Mouse (Mus musculus) bone marrow, adult 2 months (tissue): ENCODE measurements around the gene Zbtb12. TPM values are rescaled to one million over a fixed set of nuclear protein-coding genes. Genes with fewer than 3 reads are reported as not detected.
A peak's percentile ranks its signal among the peaks of the same experiment; 100 is the strongest.

Experiments used
- H3K27ac ChIP-seq: fragments of 200-500 bp; 2 replicates; pipeline ENCODE4 v1.5.1; 2012; ENCODE audit warnings: low read depth, mild to moderate bottlenecking, control low read depth, inconsistent platforms, low read length; ENCODE audit not compliant: control insufficient read depth, poor library complexity, insufficient read depth
- H3K4me1 ChIP-seq: fragments of 200-500 bp; 2 replicates; pipeline ENCODE4 v1.6.1; 2011; ENCODE audit warnings: low read length; ENCODE audit not compliant: control insufficient read depth, insufficient read depth
- H3K4me3 ChIP-seq: fragments of 200-500 bp; replicated peaks from 2 replicates; pipeline ENCODE3; 2011; ENCODE audit warnings: mild to moderate bottlenecking, low read depth, low read length, control low read depth; ENCODE audit not compliant: control insufficient read depth
- CTCF ChIP-seq: fragments of 200-500 bp; IDR thresholded peaks from 2 replicates; pipeline ENCODE4 v1.5.1; 2011; ENCODE audit warnings: low read length, control low read depth; ENCODE audit not compliant: control insufficient read depth, insufficient read depth
- POLR2A ChIP-seq: fragments of 200-500 bp; IDR thresholded peaks from 2 replicates; pipeline ENCODE4 v1.6.1; 2011; ENCODE audit warnings: low read depth, mild to moderate bottlenecking, control low read depth, low read length, borderline replicate concordance; ENCODE audit not compliant: control insufficient read depth
- WGBS: fragments of 180-500 bp; shearing (Covaris S2); methylation state at CpG from one replicate; pipeline ENCODE4 v1.1.7; 2018; 5-methylcytosine and 5-hydroxymethylcytosine counted together
- polyA plus RNA-seq: library from polyadenylated mRNA; stranded (reverse); fragments of >200 nt; gene quantifications from 2 replicates; pipeline ENCODE4 v1.2.4, GENCODE M21; 2011; ENCODE audit warnings: low replicate concordance; ENCODE audit not compliant: missing spikeins, insufficient read depth, insufficient read length

Zbtb12 gene
- polyA plus RNA-seq, 1 experiment: 5.7 TPM

GRCm38 (mm10) chr17:34937960-34938505, 58.8 kb downstream of the Zbtb12 start:
- peaks cover 11% of the 10 kb centered on the region; the same call in 1 of the 2 replicates for H3K4me1 ChIP-seq
- WGBS: 42% methylated on average over 6 of the region's 6 CpGs
- no peak for TF ChIP-seq POLR2A
- TF ChIP-seq CTCF: no peak

GRCm38 (mm10) chr17:34941344-34942041, 62.2 kb downstream of the Zbtb12 start:
- TF ChIP-seq POLR2A: no peak
- Histone ChIP-seq H3K27ac (no peak overlapping the region), H3K4me3 (no peak overlapping the region), H3K4me1 (peaks cover 5% of the 10 kb centered on the region; the same call in 1 of the 2 replicates)
- WGBS: 56% methylated on average over 15 of the region's 15 CpGs

More at GRCm38 (mm10) chr17:34937960-34938505, 58.8 kb downstream of the Zbtb12 start:
- Histone ChIP-seq H3K27ac (peak overlapping the region; percentile 69; the same call in 1 of the 2 replicates), H3K4me3 (no peak overlapping the region)

DNA sequence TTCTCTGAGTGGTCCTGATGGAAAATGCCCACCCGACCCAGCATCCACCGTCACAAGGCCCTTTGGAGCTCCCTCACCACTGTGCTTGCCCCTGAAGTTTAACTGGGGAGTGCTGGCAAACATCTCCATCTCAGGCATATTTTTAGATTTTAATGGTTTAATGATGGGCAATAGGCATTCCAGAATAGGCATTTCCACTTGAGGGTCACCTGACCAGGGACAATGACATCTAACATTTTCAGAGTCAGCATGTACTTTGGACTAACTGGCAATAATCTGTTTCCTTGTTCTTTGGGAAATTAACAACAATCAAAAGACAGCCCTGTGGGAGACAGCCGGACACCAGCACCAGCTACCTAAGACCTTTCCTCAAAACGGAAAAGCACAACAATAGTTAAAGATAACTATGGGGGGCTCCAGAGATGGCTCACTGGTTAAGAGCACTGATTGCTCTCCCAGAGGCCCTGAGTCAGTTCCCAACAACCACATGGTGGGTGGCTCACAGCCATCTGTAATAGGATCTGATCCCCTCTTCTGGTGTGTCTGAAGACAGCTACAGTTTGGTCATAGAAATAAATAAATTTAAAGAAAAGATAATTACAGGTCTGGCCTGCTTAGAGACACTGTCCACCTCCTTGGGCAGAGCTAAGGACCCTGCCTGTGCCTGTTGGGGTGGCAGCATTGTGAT, 64.0 kb downstream of the Zbtb12 start:
- Histone ChIP-seq H3K27ac (no peak overlapping the region), H3K4me3 (no peak overlapping the region), H3K4me1 (peaks cover 2% of the 10 kb centered on the region; the same call in 1 of the 2 replicates)
- 84% methylated on average over 4 of the region's 4 CpGs for WGBS
- TF ChIP-seq CTCF (no peak), POLR2A (no peak)

DNA sequence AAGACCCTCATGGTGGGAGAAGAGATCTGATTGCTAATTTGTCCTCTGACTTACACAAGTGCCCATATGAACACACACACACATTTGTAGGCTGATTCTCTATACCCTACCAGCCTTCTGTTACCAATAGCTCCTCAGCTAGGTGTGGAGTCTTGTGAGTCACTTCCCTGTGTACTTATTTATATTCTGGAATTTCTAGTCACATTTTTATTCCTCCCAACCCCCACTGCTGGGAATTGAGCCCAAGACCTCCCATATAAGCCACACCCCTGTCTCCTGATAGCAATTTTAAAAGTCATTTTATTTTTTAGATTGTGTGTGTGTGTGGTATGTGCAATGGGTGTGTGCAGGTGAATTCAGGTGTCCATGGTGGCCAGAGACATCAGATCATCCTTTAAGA, 65.1 kb downstream of the Zbtb12 start:
- Histone ChIP-seq H3K4me3 (no peak overlapping the region), H3K4me1 (no peaks in the 10 kb centered on the region; the same call in 1 of the 2 replicates), H3K27ac (no peak overlapping the region)
- TF ChIP-seq POLR2A (no peak), CTCF (no peak)

Other genes starting within 250 kb of the Zbtb12 start
- gene Prrt1, start 249.9 kb upstream of the Zbtb12 start, polyA plus RNA-seq: 2.9 and 4.5 TPM in 2 replicates
- gene Fkbpl, start 234.7 kb upstream of the Zbtb12 start, polyA plus RNA-seq: 4.6 and 13.6 TPM in 2 replicates
- 22.4 and 40.2 TPM in 2 replicates for gene Atf6b, start 232.3 kb upstream of the Zbtb12 start, polyA plus RNA-seq
- 0.17 TPM in 1 of 2 replicates, not detected in the other for gene Tnxb, start 208.9 kb upstream of the Zbtb12 start, polyA plus RNA-seq
- 10.9 and 11.5 TPM in 2 replicates for gene C4b, start 135.6 kb upstream of the Zbtb12 start, polyA plus RNA-seq
- not detected in 2 replicates for gene Cyp21a1, start 74.9 kb upstream of the Zbtb12 start, polyA plus RNA-seq
- gene Stk19, start 42.5 kb upstream of the Zbtb12 start, polyA plus RNA-seq: 44.0 and 63.6 TPM in 2 replicates
- 52.4 and 73.3 TPM in 2 replicates for gene Dxo, start 42.5 kb upstream of the Zbtb12 start, polyA plus RNA-seq
- 31.0 and 67.7 TPM in 2 replicates for gene Skiv2l, start 29.3 kb upstream of the Zbtb12 start, polyA plus RNA-seq
- 13.1 and 42.2 TPM in 2 replicates for gene Nelfe, start 29.1 kb upstream of the Zbtb12 start, polyA plus RNA-seq
- gene Cfb, start 17.0 kb upstream of the Zbtb12 start, polyA plus RNA-seq: 8.4 and 14.5 TPM in 2 replicates
- gene Gm20547, start 2.6 kb downstream of the Zbtb12 start, polyA plus RNA-seq: 2.0 TPM in 1 of 2 replicates, not detected in the other
- 3.7 and 5.9 TPM in 2 replicates for gene C2, start 18.8 kb downstream of the Zbtb12 start, polyA plus RNA-seq
- 60.6 and 104 TPM in 2 replicates for gene Ehmt2, start 19.0 kb downstream of the Zbtb12 start, polyA plus RNA-seq
- 1.3 TPM in 1 of 2 replicates, not detected in the other for gene Slc44a4, start 35.0 kb downstream of the Zbtb12 start, polyA plus RNA-seq
- 18.1 and 33.6 TPM in 2 replicates for gene Neu1, start 51.8 kb downstream of the Zbtb12 start, polyA plus RNA-seq
- 1.3 and 5.5 TPM in 2 replicates for gene Hspa1b, start 79.8 kb downstream of the Zbtb12 start, polyA plus RNA-seq
- not detected in 2 replicates for gene Gm20481, start 90.4 kb downstream of the Zbtb12 start, polyA plus RNA-seq
- 1.9 TPM in 1 of 2 replicates, not detected in the other for gene Hspa1a, start 92.7 kb downstream of the Zbtb12 start, polyA plus RNA-seq
- gene Hspa1l, start 93.2 kb downstream of the Zbtb12 start, polyA plus RNA-seq: not detected in 2 replicates
- gene Lsm2, start 102.4 kb downstream of the Zbtb12 start, polyA plus RNA-seq: 70.0 and 84.5 TPM in 2 replicates
- gene Vars, start 121.5 kb downstream of the Zbtb12 start, polyA plus RNA-seq: 117 and 158 TPM in 2 replicates
- 0.77 and 1.2 TPM in 2 replicates for gene Vwa7, start 137.1 kb downstream of the Zbtb12 start, polyA plus RNA-seq
- 18.9 and 31.7 TPM in 2 replicates for gene Sapcd1, start 148.5 kb downstream of the Zbtb12 start, polyA plus RNA-seq
- gene Msh5, start 167.3 kb downstream of the Zbtb12 start, polyA plus RNA-seq: 12.1 and 17.2 TPM in 2 replicates
- 76.2 and 141 TPM in 2 replicates for gene Clic1, start 170.5 kb downstream of the Zbtb12 start, polyA plus RNA-seq
- gene Ddah2, start 179.6 kb downstream of the Zbtb12 start, polyA plus RNA-seq: 12.5 and 15.2 TPM in 2 replicates
- 1.6 and 1.7 TPM in 2 replicates for gene Ly6g6c, start 185.9 kb downstream of the Zbtb12 start, polyA plus RNA-seq
- 16.5 and 35.6 TPM in 2 replicates for gene Mpig6b, start 186.7 kb downstream of the Zbtb12 start, polyA plus RNA-seq
- gene Ly6g6e, start 197.4 kb downstream of the Zbtb12 start, polyA plus RNA-seq: 1.3 TPM in 1 of 2 replicates, not detected in the other
- gene Ly6g6d, start 198.6 kb downstream of the Zbtb12 start, polyA plus RNA-seq: 9.2 and 26.2 TPM in 2 replicates
- gene Ly6g6f, start 206.1 kb downstream of the Zbtb12 start, polyA plus RNA-seq: 14.3 and 53.1 TPM in 2 replicates
- gene Abhd16a, start 209.8 kb downstream of the Zbtb12 start, polyA plus RNA-seq: 48.7 and 73.1 TPM in 2 replicates
- not detected in 2 replicates for gene Ly6g5c, start 228.8 kb downstream of the Zbtb12 start, polyA plus RNA-seq
- 3.4 and 4.7 TPM in 2 replicates for gene Ly6g5b, start 235.9 kb downstream of the Zbtb12 start, polyA plus RNA-seq
- gene Gpank1, start 242.0 kb downstream of the Zbtb12 start, polyA plus RNA-seq: 29.8 and 39.0 TPM in 2 replicates
- gene Csnk2b, start 242.6 kb downstream of the Zbtb12 start, polyA plus RNA-seq: 155 and 166 TPM in 2 replicates
- 6.8 and 20.2 TPM in 2 replicates for gene D17H6S53E, start 246.9 kb downstream of the Zbtb12 start, polyA plus RNA-seq